Mouse (Mus musculus): Measurements from ENCODE around the gene Ppp3ca.

The Ppp3ca gene

GRCm38 (mm10) chr3:136813886-136814285 lies 144.0 kb downstream of the Ppp3ca start:
- no peak for DNase-seq (ENCODE audit: low read depth)

GRCm38 (mm10) chr3:136814916-136815315 lies 145.0 kb downstream of the Ppp3ca start:
- DNase-seq (ENCODE audit: low read depth), result no peak

- no peak for DNase-seq (ENCODE audit: low read depth)
These were observed 146.4 kb downstream of the Ppp3ca start for GRCm38 (mm10) chr3:136816319-136816718.

GRCm38 (mm10) chr3:136818997-136819396 lies 149.1 kb downstream of the Ppp3ca start:
- DNase-seq (ENCODE audit: low read depth), result no peak

GRCm38 (mm10) chr3:136821039-136821438 lies 151.1 kb downstream of the Ppp3ca start:
- DNase-seq (ENCODE audit: low read depth), result no peak

GRCm38 (mm10) chr3:136821993-136822392 lies 152.1 kb downstream of the Ppp3ca start:
- peak; percentile 37 for DNase-seq (ENCODE audit: low read depth)

GRCm38 (mm10) chr3:136822431-136822830 lies 152.5 kb downstream of the Ppp3ca start:
- peak; percentile 51 for DNase-seq (ENCODE audit: low read depth)

GRCm38 (mm10) chr3:136828451-136828850 lies 158.5 kb downstream of the Ppp3ca start:
- no peak for DNase-seq (ENCODE audit: low read depth)

GRCm38 (mm10) chr3:136829109-136829508 lies 159.2 kb downstream of the Ppp3ca start:
- no peak for DNase-seq (ENCODE audit: low read depth)

GRCm38 (mm10) chr3:136830687-136831220 lies 160.8 kb downstream of the Ppp3ca start:
- no peak for DNase-seq (ENCODE audit: low read depth)

- peak; percentile 38 for DNase-seq (ENCODE audit: low read depth)
These were observed 163.2 kb downstream of the Ppp3ca start for GRCm38 (mm10) chr3:136833003-136833745.

GRCm38 (mm10) chr3:136833893-136834292 lies 164.0 kb downstream of the Ppp3ca start:
- DNase-seq (ENCODE audit: low read depth), result no peak

GRCm38 (mm10) chr3:136835851-136836250 lies 165.9 kb downstream of the Ppp3ca start:
- DNase-seq (ENCODE audit: low read depth), result peak; percentile 21

GRCm38 (mm10) chr3:136836319-136837193 lies 166.6 kb downstream of the Ppp3ca start:
- peak; percentile 96 for DNase-seq (ENCODE audit: low read depth)

- DNase-seq (ENCODE audit: low read depth), result peak; percentile 80
These were observed 167.7 kb downstream of the Ppp3ca start for GRCm38 (mm10) chr3:136837589-136837988.

- no peak for DNase-seq (ENCODE audit: low read depth)
These were observed 171.4 kb downstream of the Ppp3ca start for GRCm38 (mm10) chr3:136841282-136841681.

- no peak for DNase-seq (ENCODE audit: low read depth)
These were observed 172.5 kb downstream of the Ppp3ca start for GRCm38 (mm10) chr3:136842384-136842783.

- no peak for DNase-seq (ENCODE audit: low read depth)
These were observed 174.0 kb downstream of the Ppp3ca start for GRCm38 (mm10) chr3:136843811-136844491.

- DNase-seq (ENCODE audit: low read depth), result no peak
These were observed 179.1 kb downstream of the Ppp3ca start for GRCm38 (mm10) chr3:136849035-136849434.

GRCm38 (mm10) chr3:136852921-136853320 lies 183.0 kb downstream of the Ppp3ca start:
- no peak for DNase-seq (ENCODE audit: low read depth)

GRCm38 (mm10) chr3:136853596-136853995 lies 183.7 kb downstream of the Ppp3ca start:
- DNase-seq (ENCODE audit: low read depth), result no peak

GRCm38 (mm10) chr3:136855996-136856395 lies 186.1 kb downstream of the Ppp3ca start:
- no peak for DNase-seq (ENCODE audit: low read depth)

All from 416B (cell line).